Mouse (Mus musculus) small intestine, adult 2 months (tissue): ENCODE data around the gene Rsph10b.

Source experiments
- CTCF ChIP-seq: fragments of 200-500 bp; IDR thresholded peaks from 2 replicates; pipeline ENCODE4 v1.5.1; 2012; ENCODE audit warnings: low read depth, mild to moderate bottlenecking, control low read depth, inconsistent platforms, low read length, moderate library complexity, mixed read lengths; ENCODE audit not compliant: insufficient replicate concordance, insufficient read length; ENCODE audit errors: extremely low read depth
- POLR2A ChIP-seq: fragments of 200-500 bp; IDR thresholded peaks from 2 replicates; pipeline ENCODE4 v1.6.1; 2012; ENCODE audit warnings: low read depth, mild to moderate bottlenecking, control low read depth, inconsistent platforms, low read length, moderate library complexity

- no peak for TF ChIP-seq CTCF
- TF ChIP-seq POLR2A, result no peak
Observed at GRCm38 (mm10) chr5:143930656-143931055, 2.2 kb upstream of the Rsph10b start.
